Mouse (Mus musculus) layer of hippocampus, postnatal 10 days (tissue): ENCODE results near the gene Atg7. TPM values are rescaled to one million over a fixed set of nuclear protein-coding genes. Genes with fewer than 3 reads are reported as not detected.
A peak's percentile ranks its signal among the peaks of the same experiment; 100 is the strongest.

Source experiments
- DNase-seq, 2 experiments: peaks; one replicate each; pipeline ENCODE4 v3.0.0; 2021; ENCODE audit warnings: low spot score in 2 of 2
- total RNA-seq, 2 experiments: library from RNA; stranded (reverse); gene quantifications; 2 replicates each; pipeline ENCODE4 v1.2.3; 2021

The Atg7 gene
- total RNA-seq, 2 experiments from 2014 or later = 23.7 to 28.4 TPM

DNA sequence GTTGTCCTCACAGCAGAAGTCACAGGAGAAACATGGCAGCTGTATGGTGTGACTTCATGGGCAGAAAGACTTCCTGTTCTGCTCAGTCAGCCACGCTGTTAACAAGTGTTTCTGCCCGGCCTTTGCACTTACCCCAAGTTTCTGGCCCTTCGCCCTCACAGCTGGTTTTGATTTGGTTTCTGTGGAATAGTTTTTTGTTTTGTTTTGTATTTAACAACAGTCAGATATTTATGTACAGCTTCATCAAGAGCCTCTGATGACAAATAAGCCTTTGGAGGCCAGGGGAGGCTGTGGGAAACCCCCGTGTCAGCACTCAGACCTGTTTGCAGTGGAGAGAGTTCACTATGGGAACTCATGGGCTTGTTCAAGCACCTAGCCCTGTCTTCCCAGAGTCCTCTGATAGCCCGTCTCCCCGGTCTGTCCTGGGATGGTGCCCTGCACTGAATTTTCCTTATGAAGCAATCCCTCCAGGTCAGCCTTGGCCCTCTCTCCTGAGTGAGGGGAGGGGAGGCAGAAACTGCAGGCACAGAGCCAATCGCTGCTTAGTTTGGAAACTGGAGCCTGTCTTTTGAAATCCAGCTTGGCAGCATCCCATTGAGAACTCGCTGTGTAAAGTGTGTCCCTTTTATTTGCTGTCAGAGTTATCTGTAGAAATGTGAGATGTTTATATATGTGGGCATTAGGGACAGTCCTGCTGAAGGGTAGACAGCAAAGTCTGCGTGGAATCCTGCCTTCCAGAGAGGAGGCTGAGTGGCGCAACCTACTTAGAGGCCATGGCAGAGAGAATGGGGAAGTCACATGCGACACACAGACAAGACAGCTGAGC, 138.7 kb downstream of the Atg7 start:
- peak; percentile 53 to 61 for DNase-seq

DNA sequence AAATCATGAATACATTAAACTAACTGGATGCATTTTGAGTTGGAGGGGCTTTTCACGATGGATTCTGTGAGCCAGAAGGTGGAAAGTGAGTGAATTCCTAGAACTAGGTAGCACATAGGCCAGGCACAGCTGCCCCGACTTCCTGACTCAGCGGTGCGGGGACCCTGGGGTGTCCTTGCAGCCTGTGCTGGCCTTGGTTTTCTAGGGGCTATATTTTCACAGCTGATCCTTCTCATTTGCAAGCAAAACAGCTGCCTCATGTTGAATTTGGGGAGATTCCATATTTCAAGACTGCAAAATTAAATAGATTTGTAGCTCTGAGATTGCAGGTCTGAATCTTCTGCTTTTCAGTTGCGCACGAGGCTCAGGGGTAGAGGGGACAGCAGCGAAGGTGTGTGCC, 139.6 kb downstream of the Atg7 start:
- DNase-seq = no peak

GRCm38 (mm10) chr6:114786461-114786860, 143.6 kb downstream of the Atg7 start:
- DNase-seq = no peak

- no peak for DNase-seq
Measured at GRCm38 (mm10) chr6:114787606-114788005, 144.7 kb downstream of the Atg7 start.

DNA sequence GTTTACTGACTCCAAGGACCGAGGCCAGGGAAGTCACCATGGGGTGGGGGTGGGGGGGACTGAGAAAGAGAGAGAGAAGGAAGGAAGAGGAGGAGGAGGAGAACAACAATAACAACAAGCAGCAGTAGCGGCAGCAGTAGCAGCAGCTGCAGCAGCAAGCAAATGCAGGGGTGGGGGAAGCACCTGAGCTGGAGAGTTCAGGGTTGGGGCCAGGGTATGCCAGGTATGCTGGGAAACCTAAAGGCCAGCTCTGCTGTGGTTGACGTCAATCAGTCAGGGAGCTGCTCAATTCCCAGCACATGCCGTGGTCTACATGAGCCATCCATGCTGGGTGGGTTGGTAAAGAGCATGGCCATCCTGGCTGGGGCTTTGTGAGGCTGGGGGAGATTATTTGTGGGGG, 145.8 kb downstream of the Atg7 start:
- DNase-seq = no peak

DNA sequence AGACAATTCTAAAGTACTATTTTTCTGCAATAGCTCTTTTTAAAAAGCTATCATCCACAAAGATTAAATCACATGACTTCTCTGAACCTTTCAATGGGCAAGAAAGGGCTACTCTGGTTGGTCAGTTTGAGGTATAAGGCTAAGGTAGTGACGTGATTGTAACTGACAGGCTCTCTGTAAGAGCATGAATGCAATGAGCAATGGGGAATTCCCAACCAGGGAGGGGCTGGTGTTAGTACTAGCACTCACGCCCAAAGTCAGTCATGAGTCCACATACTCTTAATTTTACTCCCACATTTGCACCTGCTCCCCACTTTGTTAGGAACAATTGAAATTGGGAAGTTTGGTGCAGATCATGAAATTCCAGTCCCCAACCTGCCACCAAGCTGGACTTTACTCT, 147.2 kb downstream of the Atg7 start:
- DNase-seq = no peak

DNA sequence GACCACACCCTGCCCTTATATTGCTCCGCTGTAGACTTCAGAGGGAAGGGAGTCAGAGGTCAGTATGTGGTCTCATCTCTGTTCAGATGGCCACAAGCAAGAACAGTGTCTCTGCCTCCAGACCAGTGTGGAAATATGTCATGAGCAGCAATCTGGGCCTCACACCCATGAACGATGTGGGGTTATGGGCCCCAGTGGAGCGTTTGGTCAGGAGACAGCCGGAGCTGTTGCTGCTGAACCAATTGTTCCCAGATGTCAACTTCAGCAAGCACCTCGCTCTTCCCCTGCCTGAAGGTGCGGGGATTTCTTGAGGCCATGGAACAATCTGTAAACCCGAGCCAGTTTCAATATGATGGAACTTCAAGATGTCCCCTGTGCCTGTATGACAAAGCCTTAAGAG, 148.0 kb downstream of the Atg7 start:
- no peak for DNase-seq

GRCm38 (mm10) chr6:114791846-114792245, 148.9 kb downstream of the Atg7 start:
- no peak for DNase-seq

- no peak for DNase-seq
Measured at GRCm38 (mm10) chr6:114794706-114795105, 151.8 kb downstream of the Atg7 start.

GRCm38 (mm10) chr6:114795706-114796325, 152.9 kb downstream of the Atg7 start:
- no peak for DNase-seq

DNA sequence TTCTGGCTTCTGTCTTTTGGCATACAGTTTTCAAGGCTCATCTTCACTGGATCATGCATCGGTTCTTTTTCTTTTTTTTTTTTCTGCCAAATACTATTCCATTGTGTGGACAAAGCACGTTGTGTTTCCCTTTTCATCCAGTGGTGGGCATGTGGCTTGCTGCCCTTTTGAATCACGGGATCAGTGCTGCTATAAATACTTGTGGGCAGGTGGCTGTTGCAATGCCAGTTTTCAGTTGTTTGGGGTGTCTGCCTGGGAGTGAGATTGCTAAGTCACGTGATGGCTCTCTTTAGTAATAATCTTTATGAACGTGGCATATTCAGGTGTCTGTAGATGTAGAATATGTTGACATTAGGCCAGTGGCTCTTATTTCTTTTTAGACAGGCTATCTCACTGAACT, 155.0 kb downstream of the Atg7 start:
- no peak for DNase-seq

- no peak for DNase-seq
Measured at GRCm38 (mm10) chr6:114798715-114799114, 155.8 kb downstream of the Atg7 start.

DNA sequence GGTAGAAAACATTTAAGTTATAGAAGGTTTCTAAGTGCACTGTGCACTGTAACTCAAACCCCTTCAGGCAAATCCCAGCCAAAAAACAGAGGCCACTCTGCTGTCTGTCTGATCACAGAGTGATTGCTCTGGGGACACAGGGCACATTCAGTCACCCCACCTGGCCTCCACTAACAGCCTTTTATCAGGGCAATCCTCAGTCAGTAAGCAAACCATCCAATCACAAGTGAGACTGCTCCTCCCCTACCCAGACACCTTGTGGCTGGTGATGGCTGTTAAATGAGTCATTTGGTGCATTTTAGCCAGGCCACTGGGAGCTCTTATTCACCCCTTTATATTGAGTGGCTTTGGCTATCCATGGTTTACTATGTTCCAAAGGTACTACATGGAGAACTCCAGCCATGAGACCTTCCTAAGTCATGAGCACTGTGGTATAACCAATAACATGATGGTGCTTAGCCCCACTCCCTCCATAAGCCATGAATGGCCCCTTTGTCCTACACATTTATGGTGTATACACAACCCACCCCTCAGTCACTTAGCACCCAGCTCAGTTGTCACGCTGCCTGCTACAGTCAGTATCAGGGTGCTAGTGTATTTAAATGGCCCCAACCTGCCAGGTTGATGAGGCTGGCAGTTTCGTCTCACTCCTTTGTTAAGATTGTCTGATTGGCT, 157.5 kb downstream of the Atg7 start:
- no peak for DNase-seq

DNA sequence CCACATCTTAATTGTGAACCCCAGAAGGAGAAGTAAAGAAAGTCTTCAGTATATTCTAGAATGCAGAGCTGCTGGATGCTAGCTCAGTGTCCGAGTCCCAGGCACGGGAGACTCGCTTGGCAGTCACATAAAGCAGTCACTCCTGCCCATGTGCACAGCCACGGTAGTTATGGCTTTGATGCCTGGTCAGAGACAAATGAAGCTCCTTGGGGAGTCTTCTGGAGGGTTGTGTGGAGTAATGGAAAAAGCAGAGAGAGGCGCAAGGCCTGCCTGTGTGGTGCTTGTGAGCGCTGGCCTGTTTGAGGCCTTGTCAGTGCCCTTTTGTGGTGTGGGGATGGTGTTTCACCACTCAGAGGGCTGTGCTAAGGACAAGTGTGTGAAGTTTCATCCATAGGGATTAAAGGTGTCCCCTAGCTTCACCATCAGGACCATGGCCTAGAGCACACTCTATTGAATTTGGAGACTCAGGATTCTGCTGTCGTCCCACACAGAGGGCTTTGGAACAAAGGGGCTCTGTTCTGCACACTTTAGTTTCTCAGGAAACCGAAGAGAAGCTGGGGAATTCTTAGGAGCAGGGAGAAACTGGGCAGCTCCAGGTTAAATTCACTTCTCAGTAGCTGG, 161.1 kb downstream of the Atg7 start:
- DNase-seq = peak in 1 of 2 experiments; percentile 28

DNA sequence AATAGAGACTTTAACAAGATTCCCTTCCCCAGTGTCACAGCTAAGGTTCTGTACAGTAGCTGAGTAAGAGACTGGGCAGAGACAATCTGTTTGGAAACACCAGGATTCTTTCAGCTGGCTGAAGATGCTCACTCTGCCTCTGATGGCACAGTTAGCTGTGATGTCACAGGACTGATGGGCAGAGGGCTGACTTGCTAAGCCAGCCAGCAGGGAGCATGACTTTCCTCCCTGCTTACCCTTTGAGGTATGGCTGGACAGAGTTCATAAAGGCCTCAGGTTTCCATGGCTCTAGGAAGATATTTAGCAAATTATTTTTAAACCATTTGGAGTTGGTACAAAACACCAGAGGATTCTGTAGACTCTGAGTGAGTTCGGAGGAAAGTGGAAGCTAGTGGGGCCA, 162.0 kb downstream of the Atg7 start:
- no peak for DNase-seq

DNA sequence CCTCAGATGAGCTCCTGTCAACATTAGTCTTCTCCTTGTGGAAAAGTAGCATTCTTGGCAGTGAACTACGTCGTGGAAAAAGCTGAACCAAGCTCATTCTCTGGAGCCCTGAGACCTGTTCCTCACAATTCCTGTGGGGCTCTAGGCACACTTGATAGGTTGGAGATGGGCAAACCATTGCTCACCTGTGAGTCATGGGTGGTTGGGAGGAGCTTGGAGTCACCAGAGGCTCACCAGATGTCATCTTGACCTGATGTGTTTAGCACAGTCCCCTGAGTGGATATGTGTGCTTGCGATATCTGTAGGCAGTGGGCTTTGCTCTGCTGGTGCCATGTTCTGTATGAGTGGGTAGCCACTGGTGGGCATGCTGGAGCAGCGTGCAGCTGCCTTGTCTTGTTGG, 163.0 kb downstream of the Atg7 start:
- no peak for DNase-seq

GRCm38 (mm10) chr6:114807474-114807873, 164.6 kb downstream of the Atg7 start:
- no peak for DNase-seq

DNA sequence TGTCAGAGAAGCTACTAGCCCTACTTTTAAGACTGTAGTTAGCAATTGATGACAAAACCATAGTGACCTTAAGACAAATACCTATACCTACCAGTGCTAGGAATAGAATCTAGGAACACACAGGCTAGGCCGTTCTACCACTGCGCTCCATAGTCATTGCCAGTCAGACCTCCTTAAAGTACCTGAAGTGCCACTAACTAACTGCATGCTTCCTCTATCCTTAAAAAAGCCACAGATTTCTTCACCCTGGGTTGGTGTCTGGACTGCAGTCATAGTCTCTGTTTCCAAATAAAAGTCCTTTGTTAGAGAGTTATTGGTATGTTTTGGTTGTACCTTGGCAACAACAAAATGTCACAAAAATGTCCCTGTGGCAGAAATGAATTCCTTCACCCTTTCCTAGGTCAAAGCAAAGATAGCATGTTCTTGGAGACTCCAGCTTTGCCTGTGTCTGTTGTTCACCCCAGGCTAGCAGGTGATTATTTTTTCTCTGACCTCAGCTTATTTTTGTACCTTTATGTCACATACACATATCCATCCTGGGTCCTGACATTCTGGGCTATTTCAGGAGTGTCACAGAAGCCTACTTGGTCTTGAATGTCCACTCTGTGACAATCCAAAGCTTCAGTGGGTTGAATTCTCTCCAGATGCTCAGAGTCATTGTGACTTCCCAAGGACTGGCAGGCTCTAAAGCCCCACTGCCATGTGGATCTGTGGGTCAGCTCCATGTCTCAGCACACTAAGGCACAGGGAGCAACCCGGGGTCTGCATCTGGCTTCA, 165.9 kb downstream of the Atg7 start:
- no peak for DNase-seq

- no peak for DNase-seq
Measured at GRCm38 (mm10) chr6:114809431-114809811, 166.5 kb downstream of the Atg7 start.

DNA sequence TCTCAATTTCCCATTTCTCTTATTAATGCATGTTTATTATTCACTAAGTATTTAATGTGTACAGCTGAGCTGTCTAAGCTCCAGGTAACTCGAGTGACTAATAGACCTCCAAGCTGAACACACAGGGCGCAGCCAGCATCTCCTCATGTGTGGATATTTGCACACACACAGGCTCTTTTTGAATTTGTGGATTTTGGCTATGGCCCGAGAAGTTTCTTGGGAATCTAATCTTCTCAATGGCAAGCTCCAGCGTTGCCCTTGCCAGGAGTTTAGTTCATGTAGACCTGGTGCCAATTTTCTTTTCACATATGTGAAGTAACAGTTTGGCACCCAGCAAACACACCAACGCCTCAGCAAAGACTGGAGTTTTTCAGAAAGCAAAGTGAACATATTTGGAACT, 169.4 kb downstream of the Atg7 start:
- DNase-seq = no peak

- DNase-seq = peak in 1 of 2 experiments; percentile 10
Measured at GRCm38 (mm10) chr6:114812779-114813178, 169.9 kb downstream of the Atg7 start.
